Mouse (Mus musculus) megakaryocyte, adult 5-6 weeks (primary cell): Measurements from ENCODE around the gene Irf9. TPM values are rescaled to one million over a fixed set of nuclear protein-coding genes. Genes with fewer than 3 reads are reported as not detected.

Source experiments
- ATAC-seq: 2 replicates; pipeline ENCODE4 v1.8.0; 2016; ENCODE audit warnings: mild to moderate bottlenecking, inconsistent platforms; ENCODE audit not compliant: poor library complexity, severe bottlenecking
- total RNA-seq, 2 experiments: library from RNA; stranded (forward) in 1 of 2; stranded (reverse) in 1 of 2; fragments of 153-499, 151-499 nt in 1 of 2; fragments of 221-1000, 200-1000 nt in 1 of 2; gene quantifications; 2 replicates each; pipeline versions ENCODE4 v1.2.3 to v1.2.4; 2015 to 2017

Irf9 gene
- total RNA-seq, 2 experiments from 2014 or later = 69.7 to 92.0 TPM

GRCm38 (mm10) chr14:55605743-55606459, 2.5 kb downstream of the Irf9 start:
- ATAC-seq = no peak

- no peak for ATAC-seq
Measured at GRCm38 (mm10) chr14:55608339-55608738, 5.0 kb downstream of the Irf9 start.

GRCm38 (mm10) chr14:55613346-55613745, 10.0 kb downstream of the Irf9 start:
- no peak for ATAC-seq

- no peak for ATAC-seq
Measured at GRCm38 (mm10) chr14:55614565-55615178, 11.3 kb downstream of the Irf9 start.

- no peak for ATAC-seq
Measured at GRCm38 (mm10) chr14:55615876-55616275, 12.5 kb downstream of the Irf9 start.

GRCm38 (mm10) chr14:55616844-55617243, 13.5 kb downstream of the Irf9 start:
- ATAC-seq = no peak

- peak; percentile 60 for ATAC-seq
Measured at GRCm38 (mm10) chr14:55617822-55618221, 14.5 kb downstream of the Irf9 start, which contains the start of gene Rec8. Gene Rec8 (plus strand): TSS chr14:55618037.

- ATAC-seq = peak; percentile 70
Measured at GRCm38 (mm10) chr14:55618486-55619195, 15.3 kb downstream of the Irf9 start.

- ATAC-seq = no peak
Measured at GRCm38 (mm10) chr14:55628077-55628827, 24.9 kb downstream of the Irf9 start.

- ATAC-seq = peak; percentile 90
Measured at GRCm38 (mm10) chr14:55629312-55629711, 25.9 kb downstream of the Irf9 start.

GRCm38 (mm10) chr14:55634874-55635522, 31.6 kb downstream of the Irf9 start:
- no peak for ATAC-seq

- peak; percentile 99 for ATAC-seq
Measured at GRCm38 (mm10) chr14:55635523-55636007, 32.2 kb downstream of the Irf9 start, which contains the start of gene Ipo4. Gene Ipo4 (minus strand): TSS chr14:55635957.

- no peak for ATAC-seq
Measured at GRCm38 (mm10) chr14:55637795-55638194, 34.4 kb downstream of the Irf9 start, which contains the start of gene Gm49378. Gene Gm49378 (minus strand): TSS chr14:55637895.

GRCm38 (mm10) chr14:55640816-55641215, 37.4 kb downstream of the Irf9 start:
- no peak for ATAC-seq

- ATAC-seq = no peak
Measured at GRCm38 (mm10) chr14:55641291-55641690, 37.9 kb downstream of the Irf9 start.

GRCm38 (mm10) chr14:55642679-55643059, 39.3 kb downstream of the Irf9 start:
- no peak for ATAC-seq

GRCm38 (mm10) chr14:55643060-55643907, 39.9 kb downstream of the Irf9 start, which contains the start of gene Tm9sf1:
Gene Tm9sf1 (minus strand): TSS chr14:55643806.
- ATAC-seq = peak; percentile 90

GRCm38 (mm10) chr14:55644261-55644888, 41.0 kb downstream of the Irf9 start:
- ATAC-seq = no peak

- no peak for ATAC-seq
Measured at GRCm38 (mm10) chr14:55649884-55650283, 46.5 kb downstream of the Irf9 start, which contains the start of gene Tssk4. Gene Tssk4 (plus strand): TSS chr14:55650184.
